Mouse (Mus musculus) liver, postnatal 0 days (tissue): Measurements from ENCODE around the gene Robo4.

Experiments
- CTCF ChIP-seq: sonication (generic); IDR thresholded peaks from 2 replicates; pipeline ENCODE4 v1.5.1; 2016; ENCODE audit warnings: antibody characterized with exemption, low read depth
- EP300 ChIP-seq: IDR thresholded peaks from 2 replicates; pipeline ENCODE4 v1.6.1; 2016; ENCODE audit warnings: antibody characterized with exemption, low read depth, mild to moderate bottlenecking

DNA sequence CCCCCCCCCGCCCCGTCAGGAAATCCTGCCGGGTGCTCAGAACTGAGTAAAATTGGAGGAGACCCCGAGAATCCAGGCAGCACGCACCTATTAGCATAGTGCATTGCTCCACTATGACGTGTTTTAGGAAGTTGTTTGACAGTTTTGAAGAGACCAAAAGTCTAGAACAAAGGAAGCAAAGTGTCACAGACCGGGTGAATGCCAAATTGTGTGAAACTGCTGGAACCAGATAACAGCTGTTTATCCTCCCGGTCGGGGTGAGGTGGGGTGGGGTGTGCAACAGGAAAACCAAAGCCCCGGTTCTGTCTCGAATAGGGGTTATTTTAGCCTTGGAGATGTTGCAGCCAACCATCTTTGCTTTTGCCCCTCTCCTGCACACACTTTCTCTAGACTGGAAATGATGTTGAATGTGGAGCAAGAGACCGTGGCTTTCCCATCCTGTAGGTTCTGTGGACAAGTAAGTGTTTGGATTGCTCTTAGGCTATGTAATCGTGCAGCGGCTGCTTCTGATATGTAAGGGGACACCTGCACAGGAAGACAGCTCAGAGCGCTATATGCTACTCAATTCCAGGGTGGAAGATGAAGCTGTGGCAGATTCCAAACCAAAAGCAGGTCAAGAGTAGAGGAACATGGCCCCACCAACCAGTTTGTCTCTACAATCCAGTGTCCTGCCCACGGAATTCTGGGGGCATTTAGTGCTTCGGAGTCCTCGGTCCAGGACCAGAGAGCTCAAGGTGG, 32.3 kb downstream of the Robo4 start:
- TF ChIP-seq CTCF (no peak), EP300 (no peak)
